Mouse (Mus musculus): ENCODE measurements around the gene Cdk19.
"Not testable (repeated sequence)": the region's sequence is repeated elsewhere in the genome, so short reads cannot be mapped to it uniquely, and the experiment has no call there.

Cdk19 gene

GRCm38 (mm10) chr10:40478626-40479025, 139.3 kb downstream of the Cdk19 start:
- intact Hi-C loops (cut with DNase I), result no loop called here

GRCm38 (mm10) chr10:40479216-40479615, 139.9 kb downstream of the Cdk19 start:
- intact Hi-C loops (cut with DNase I), result no loop called here

- intact Hi-C loops (cut with DNase I), result no loop called here
Observed at GRCm38 (mm10) chr10:40479621-40480193, 140.3 kb downstream of the Cdk19 start.

- intact Hi-C loops (cut with DNase I), result no loop called here
Observed at GRCm38 (mm10) chr10:40481534-40481933, 142.2 kb downstream of the Cdk19 start.

- intact Hi-C loops (cut with DNase I), result no loop called here
Observed at GRCm38 (mm10) chr10:40482285-40482684, 142.9 kb downstream of the Cdk19 start.

- intact Hi-C loops (cut with DNase I), result no loop called here
Observed at GRCm38 (mm10) chr10:40489086-40489796, 149.9 kb downstream of the Cdk19 start.

GRCm38 (mm10) chr10:40491131-40491530, 151.8 kb downstream of the Cdk19 start:
- intact Hi-C loops (cut with DNase I), result no loop called here

GRCm38 (mm10) chr10:40491748-40492147, 152.4 kb downstream of the Cdk19 start:
- intact Hi-C loops (cut with DNase I), result no loop called here

GRCm38 (mm10) chr10:40494181-40495162, 155.1 kb downstream of the Cdk19 start:
- intact Hi-C loops (cut with DNase I), result no loop called here

GRCm38 (mm10) chr10:40497301-40498041, 158.1 kb downstream of the Cdk19 start:
- intact Hi-C loops (cut with DNase I), result no loop called here

- intact Hi-C loops (cut with DNase I), result no loop called here
Observed at GRCm38 (mm10) chr10:40498426-40498825, 159.1 kb downstream of the Cdk19 start.

- intact Hi-C loops (cut with DNase I), result no loop called here
Observed at GRCm38 (mm10) chr10:40499314-40500252, 160.2 kb downstream of the Cdk19 start.

- intact Hi-C loops (cut with DNase I), result no loop called here
Observed at GRCm38 (mm10) chr10:40500723-40501245, 161.4 kb downstream of the Cdk19 start.

- intact Hi-C loops (cut with DNase I), result no loop called here
Observed at GRCm38 (mm10) chr10:40502734-40503133, 163.4 kb downstream of the Cdk19 start.

- intact Hi-C loops (cut with DNase I), result no loop called here
Observed at GRCm38 (mm10) chr10:40510356-40510755, 171.0 kb downstream of the Cdk19 start.

GRCm38 (mm10) chr10:40511221-40511677, 171.9 kb downstream of the Cdk19 start:
- intact Hi-C loops (cut with DNase I), result no loop called here

GRCm38 (mm10) chr10:40512185-40512584, 172.8 kb downstream of the Cdk19 start:
- intact Hi-C loops (cut with DNase I), result no loop called here

- intact Hi-C loops (cut with DNase I), result not testable (repeated sequence)
Observed at GRCm38 (mm10) chr10:40512996-40513395, 173.6 kb downstream of the Cdk19 start.

GRCm38 (mm10) chr10:40515225-40515681, 175.9 kb downstream of the Cdk19 start:
- intact Hi-C loops (cut with DNase I), result no loop called here

GRCm38 (mm10) chr10:40516421-40516820, 177.1 kb downstream of the Cdk19 start:
- intact Hi-C loops (cut with DNase I), result no loop called here
